Mouse (Mus musculus): ENCODE data around the gene 1700003H04Rik. TPM values are rescaled to one million over a fixed set of nuclear protein-coding genes. Genes with fewer than 3 reads are reported as not detected.

Gene 1700003H04Rik
- polyA plus RNA-seq, 1 experiment from 2014 or later, result not detected

GRCm38 (mm10) chr3:124557317-124557716, 23.6 kb downstream of the 1700003H04Rik start:
- Histone ChIP-seq H3K9ac (ENCODE audit: low read depth, low read length) (no peak overlapping the region), H3K36me3 (ENCODE audit: control insufficient read depth, insufficient read depth, low read length) (no peaks in the 10 kb centered on the region), H3K4me3 (ENCODE audit: low read depth, low read length) (no peak overlapping the region), H3K4me2 (replicated peaks; ENCODE audit: low read depth, low read length) (no peak overlapping the region), H3K27ac (ENCODE audit: low read depth, low read length) (no peak overlapping the region), H3K9me3 (ENCODE audit: control insufficient read depth, low read length) (no peaks in the 10 kb centered on the region), H3K27me3 (ENCODE audit: control insufficient read depth, insufficient read depth, low read length) (no peaks in the 10 kb centered on the region), H3K4me1 (replicated peaks; ENCODE audit: control insufficient read depth, insufficient read depth, low read length) (no peaks in the 10 kb centered on the region)
- ATAC-seq (ENCODE audit: low FRiP score) (no peak), DNase-seq (ENCODE audit: low spot score) (no peak)
- WGBS, result 91% methylated on average over 2 of the region's 2 CpGs

- Histone ChIP-seq H3K4me1 (replicated peaks; ENCODE audit: control insufficient read depth, insufficient read depth, low read length) (no peaks in the 10 kb centered on the region), H3K9ac (ENCODE audit: low read depth, low read length) (no peak overlapping the region), H3K4me3 (ENCODE audit: low read depth, low read length) (no peak overlapping the region), H3K9me3 (ENCODE audit: control insufficient read depth, low read length) (no peaks in the 10 kb centered on the region), H3K4me2 (replicated peaks; ENCODE audit: low read depth, low read length) (no peak overlapping the region), H3K27ac (ENCODE audit: low read depth, low read length) (no peak overlapping the region), H3K36me3 (ENCODE audit: control insufficient read depth, insufficient read depth, low read length) (no peaks in the 10 kb centered on the region), H3K27me3 (ENCODE audit: control insufficient read depth, insufficient read depth, low read length) (no peaks in the 10 kb centered on the region)
- no peak for DNase-seq (ENCODE audit: low spot score)
- ATAC-seq (ENCODE audit: low FRiP score), result no peak
These were observed 24.9 kb downstream of the 1700003H04Rik start for GRCm38 (mm10) chr3:124555963-124556362.

- H3K4me1 ChIP-seq (replicated peaks; ENCODE audit: control insufficient read depth, insufficient read depth, low read length), result no peaks in the 10 kb centered on the region
- H3K27ac ChIP-seq (ENCODE audit: low read depth, low read length), result no peak overlapping the region
- 93% methylated on average over 2 of the region's 2 CpGs for WGBS
- no peaks in the 10 kb centered on the region for H3K27me3 ChIP-seq (ENCODE audit: control insufficient read depth, insufficient read depth, low read length)
- H3K9ac ChIP-seq (ENCODE audit: low read depth, low read length), result no peak overlapping the region
- no peaks in the 10 kb centered on the region for H3K36me3 ChIP-seq (ENCODE audit: control insufficient read depth, insufficient read depth, low read length)
- H3K9me3 ChIP-seq (ENCODE audit: control insufficient read depth, low read length), result no peaks in the 10 kb centered on the region
- ATAC-seq (ENCODE audit: low FRiP score) (no peak), DNase-seq (ENCODE audit: low spot score) (no peak)
- no peak overlapping the region for H3K4me3 ChIP-seq (ENCODE audit: low read depth, low read length)
- H3K4me2 ChIP-seq (replicated peaks; ENCODE audit: low read depth, low read length), result no peak overlapping the region
These were observed 25.8 kb downstream of the 1700003H04Rik start for GRCm38 (mm10) chr3:124555092-124555491.

DNA sequence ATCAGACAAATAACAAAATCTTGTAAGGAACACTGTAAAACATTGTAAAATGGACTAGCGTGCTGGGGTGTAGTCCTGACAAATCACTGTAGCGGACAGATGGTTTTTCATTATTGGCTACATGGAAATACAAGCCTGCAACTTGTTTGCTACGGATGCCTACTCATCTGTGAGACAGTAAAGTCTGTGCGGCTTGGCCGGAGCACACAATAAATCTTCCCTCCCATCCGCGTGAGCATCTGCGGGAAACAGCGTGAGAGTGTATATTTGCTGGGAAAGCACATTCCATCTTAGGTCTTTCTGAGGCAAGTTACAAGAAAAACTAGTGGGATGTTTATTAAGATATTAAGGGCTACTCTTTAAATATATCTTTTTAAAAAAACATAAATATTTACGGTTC, 32.0 kb downstream of the 1700003H04Rik start:
- DNase-seq (ENCODE audit: low spot score), result peak; percentile 3

GRCm38 (mm10) chr3:124538260-124538659, 42.6 kb downstream of the 1700003H04Rik start:
- H3K36me3 ChIP-seq (ENCODE audit: control insufficient read depth, insufficient read depth, low read length), result no peaks in the 10 kb centered on the region
- no peaks in the 10 kb centered on the region for H3K4me1 ChIP-seq (replicated peaks; ENCODE audit: control insufficient read depth, insufficient read depth, low read length)
- 81% methylated on average over 2 of the region's 2 CpGs for WGBS
- ATAC-seq (ENCODE audit: low FRiP score) (0 out of 2 replicates have a peak, but pooled peaks have one; percentile 33), DNase-seq (ENCODE audit: low spot score) (no peak)
- H3K27me3 ChIP-seq (ENCODE audit: control insufficient read depth, insufficient read depth, low read length), result no peaks in the 10 kb centered on the region
- H3K9ac ChIP-seq (ENCODE audit: low read depth, low read length), result no peak overlapping the region
- no peaks in the 10 kb centered on the region for H3K9me3 ChIP-seq (ENCODE audit: control insufficient read depth, low read length)
- H3K4me2 ChIP-seq (replicated peaks; ENCODE audit: low read depth, low read length), result no peak overlapping the region
- H3K4me3 ChIP-seq (ENCODE audit: low read depth, low read length), result no peak overlapping the region
- no peak overlapping the region for H3K27ac ChIP-seq (ENCODE audit: low read depth, low read length)

More for the DNA sequence above, 32.0 kb downstream of the 1700003H04Rik start:
- 80% methylated on average over 10 of the region's 10 CpGs for WGBS
- H3K9me3 ChIP-seq (ENCODE audit: control insufficient read depth, low read length), result no peaks in the 10 kb centered on the region
- no peaks in the 10 kb centered on the region for H3K36me3 ChIP-seq (ENCODE audit: control insufficient read depth, insufficient read depth, low read length)
- no peak overlapping the region for H3K4me3 ChIP-seq (ENCODE audit: low read depth, low read length)
- H3K27ac ChIP-seq (ENCODE audit: low read depth, low read length), result no peak overlapping the region
- H3K4me2 ChIP-seq (replicated peaks; ENCODE audit: low read depth, low read length), result no peak overlapping the region
- H3K27me3 ChIP-seq (ENCODE audit: control insufficient read depth, insufficient read depth, low read length), result no peaks in the 10 kb centered on the region
- ATAC-seq (ENCODE audit: low FRiP score), result no peak
- no peaks in the 10 kb centered on the region for H3K4me1 ChIP-seq (replicated peaks; ENCODE audit: control insufficient read depth, insufficient read depth, low read length)
- no peak overlapping the region for H3K9ac ChIP-seq (ENCODE audit: low read depth, low read length)

GRCm38 (mm10) chr3:124536602-124537001, 44.3 kb downstream of the 1700003H04Rik start:
- DNase-seq (ENCODE audit: low spot score) (no peak), ATAC-seq (ENCODE audit: low FRiP score) (no peak)
- H3K36me3 ChIP-seq (ENCODE audit: control insufficient read depth, insufficient read depth, low read length), result no peaks in the 10 kb centered on the region
- no peaks in the 10 kb centered on the region for H3K4me1 ChIP-seq (replicated peaks; ENCODE audit: control insufficient read depth, insufficient read depth, low read length)
- H3K27ac ChIP-seq (ENCODE audit: low read depth, low read length), result no peak overlapping the region
- H3K9ac ChIP-seq (ENCODE audit: low read depth, low read length), result no peak overlapping the region
- 29% methylated on average over 1 of the region's 1 CpGs for WGBS
- H3K4me2 ChIP-seq (replicated peaks; ENCODE audit: low read depth, low read length), result no peak overlapping the region
- no peaks in the 10 kb centered on the region for H3K27me3 ChIP-seq (ENCODE audit: control insufficient read depth, insufficient read depth, low read length)
- H3K9me3 ChIP-seq (ENCODE audit: control insufficient read depth, low read length), result no peaks in the 10 kb centered on the region
- H3K4me3 ChIP-seq (ENCODE audit: low read depth, low read length), result no peak overlapping the region

DNA sequence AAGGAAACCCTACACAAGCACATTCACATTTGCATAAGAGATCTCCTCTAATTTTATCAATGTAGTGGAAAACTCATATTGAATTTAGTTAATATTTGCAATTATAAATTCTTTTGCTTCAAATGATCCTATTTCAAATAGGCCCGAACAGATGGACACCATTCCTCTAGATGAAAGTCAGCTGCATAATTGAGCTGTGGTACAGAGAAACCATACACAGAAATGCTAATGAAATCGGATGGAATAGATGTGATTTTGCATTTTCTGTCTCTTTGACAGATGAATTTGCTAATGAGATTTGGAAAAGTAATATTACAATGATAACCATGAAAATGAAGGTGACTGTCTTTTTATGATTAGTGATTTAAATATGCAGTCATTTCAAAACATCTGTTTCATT, 62.1 kb downstream of the 1700003H04Rik start:
- Histone ChIP-seq H3K27ac (ENCODE audit: low read depth, low read length) (no peak overlapping the region), H3K9me3 (ENCODE audit: control insufficient read depth, low read length) (no peaks in the 10 kb centered on the region), H3K9ac (ENCODE audit: low read depth, low read length) (no peak overlapping the region), H3K4me2 (replicated peaks; ENCODE audit: low read depth, low read length) (no peak overlapping the region), H3K4me3 (ENCODE audit: low read depth, low read length) (no peak overlapping the region), H3K36me3 (ENCODE audit: control insufficient read depth, insufficient read depth, low read length) (no peaks in the 10 kb centered on the region), H3K27me3 (ENCODE audit: control insufficient read depth, insufficient read depth, low read length) (no peaks in the 10 kb centered on the region), H3K4me1 (replicated peaks; ENCODE audit: control insufficient read depth, insufficient read depth, low read length) (no peaks in the 10 kb centered on the region)
- DNase-seq (ENCODE audit: low spot score) (no peak), ATAC-seq (ENCODE audit: low FRiP score) (no peak)
- WGBS, result 81% methylated on average over 2 of the region's 2 CpGs

Other genes starting within 250 kb of the 1700003H04Rik start
- not detected in 2 replicates for gene 1700006A11Rik, start 155.1 kb downstream of the 1700003H04Rik start, polyA plus RNA-seq (2014; fragmentation: Nextera tagmentation; extraction: Ambion mirVana)

All from hindbrain, embryonic 11.5 days (tissue).